Mouse (Mus musculus) CD4-positive, CD25-positive, alpha-beta regulatory T cell, adult 2 months (primary cell): ENCODE results near the gene I830077J02Rik.
A peak's percentile ranks its signal among the peaks of the same experiment; 100 is the strongest.
"Not testable (repeated sequence)": the region's sequence is repeated elsewhere in the genome, so short reads cannot be mapped to it uniquely, and the experiment has no call there.

Source experiments
- DNase-seq: peaks from one replicate; pipeline ENCODE4 v3.0.0-alpha.2; 2012; ENCODE audit warnings: low read depth, low spot score

Gene I830077J02Rik

DNA sequence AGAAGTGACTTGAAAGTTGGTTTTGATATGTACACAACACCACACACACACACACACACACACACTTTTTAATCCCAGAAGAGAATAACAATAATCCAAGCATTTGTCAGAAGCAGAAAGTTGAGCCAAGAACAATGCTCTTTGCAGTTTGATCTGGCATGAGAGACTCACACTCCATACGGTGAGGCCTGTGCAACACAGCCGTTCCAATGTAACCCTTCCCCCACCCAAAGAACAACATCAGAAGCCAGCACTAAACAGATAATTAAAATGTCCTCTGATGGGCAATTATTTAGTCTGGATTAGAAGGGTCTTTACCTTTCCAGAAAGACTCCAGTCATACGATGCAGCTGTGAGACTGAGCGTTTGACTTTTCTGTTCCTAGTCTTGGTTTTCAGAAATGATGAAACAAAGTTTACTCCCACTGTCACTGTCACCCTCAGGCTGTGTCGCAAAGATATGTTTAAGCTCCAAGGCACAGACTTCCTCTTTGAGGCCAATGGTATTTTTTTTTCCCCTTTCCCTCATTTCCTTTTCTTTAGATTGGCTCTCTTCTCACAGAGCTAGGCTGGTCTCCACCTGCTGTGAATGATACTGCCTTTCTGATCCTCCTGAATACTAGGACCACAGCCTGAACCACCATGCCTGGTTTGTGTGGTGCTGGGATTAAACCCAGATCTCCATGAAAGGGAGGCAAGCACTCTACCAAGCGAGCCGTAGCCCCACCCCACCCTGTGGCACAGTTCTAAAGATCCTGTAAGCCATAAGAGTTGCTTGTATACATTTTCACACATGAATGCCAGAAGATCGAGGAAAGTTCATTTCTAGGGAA, at the start of gene I830077J02Rik:
Gene I830077J02Rik, minus strand, starts transcription at position 425 of the 832 bp plus-strand sequence.
- no peak for DNase-seq

DNA sequence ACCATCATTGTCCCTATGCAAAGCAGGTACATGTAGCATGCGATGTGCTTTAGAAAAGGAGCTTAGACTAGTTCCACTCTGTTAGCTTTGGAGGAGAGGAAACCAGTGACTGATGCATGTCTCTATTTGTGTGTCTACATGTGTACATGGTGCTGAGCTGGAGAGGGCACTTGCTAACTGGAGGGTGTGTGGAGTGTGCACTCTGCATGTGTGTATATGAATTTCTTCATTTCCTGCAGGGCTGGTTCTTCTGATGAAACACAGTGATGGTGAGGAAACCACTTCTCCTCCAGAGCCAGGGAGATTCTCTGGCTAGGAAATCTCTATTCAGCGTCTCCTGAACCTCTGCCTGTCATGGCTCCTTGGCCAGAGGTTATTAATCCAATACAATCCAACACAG, 41.7 kb upstream of the I830077J02Rik start:
- no peak for DNase-seq

DNA sequence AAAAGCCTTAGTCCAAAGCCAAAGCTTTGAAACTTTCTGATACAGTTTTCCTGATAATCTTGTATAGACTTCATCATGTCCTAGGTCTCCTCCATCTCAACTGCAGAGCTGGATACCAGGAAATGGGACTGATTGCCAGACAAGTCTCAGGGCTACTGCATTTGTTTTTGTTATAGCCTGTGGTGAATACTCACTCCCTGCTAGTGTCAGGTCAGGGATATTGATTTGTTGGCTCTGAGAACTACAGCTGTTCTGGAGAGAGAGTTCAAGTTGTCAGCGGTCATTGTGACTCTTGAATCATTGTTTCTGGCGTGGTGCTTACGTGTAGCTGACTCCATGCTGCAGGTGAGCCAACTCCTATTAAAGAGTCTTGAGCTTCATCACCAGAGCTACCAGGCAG, 40.9 kb upstream of the I830077J02Rik start, which contains the start of gene Ovgp1:
Gene Ovgp1, plus strand, starts transcription at position 301 of the 400 bp plus-strand sequence.
- DNase-seq: no peak

DNA sequence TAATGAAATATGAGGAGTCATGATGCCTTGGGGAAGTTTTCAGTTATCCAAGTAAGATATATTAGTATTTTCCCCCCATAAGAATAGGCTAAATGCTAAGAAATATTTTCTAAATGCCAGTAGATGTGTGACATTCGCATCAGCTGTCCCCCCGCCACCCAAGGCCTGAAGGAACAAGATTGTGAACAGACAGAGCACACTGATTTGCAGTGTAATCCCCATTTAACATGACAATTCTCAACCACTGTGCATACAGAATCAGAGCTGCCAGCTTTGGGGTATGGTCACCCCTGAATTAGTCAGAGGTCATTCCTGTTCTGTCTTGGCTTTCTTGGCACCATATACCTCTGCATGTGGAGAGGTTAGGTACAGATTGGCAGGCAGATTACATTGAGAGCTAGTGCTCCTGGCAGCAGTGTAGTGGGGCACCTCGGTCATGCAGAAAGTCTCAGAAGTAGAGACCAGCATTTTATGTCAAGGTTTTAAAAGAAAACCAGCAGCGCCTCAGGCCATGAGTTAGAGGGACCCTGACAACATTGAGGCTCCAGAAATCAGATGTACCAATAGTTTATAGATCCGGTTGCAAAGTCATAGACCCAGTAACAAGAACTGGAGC, 39.5 kb upstream of the I830077J02Rik start:
- DNase-seq: no peak

DNA sequence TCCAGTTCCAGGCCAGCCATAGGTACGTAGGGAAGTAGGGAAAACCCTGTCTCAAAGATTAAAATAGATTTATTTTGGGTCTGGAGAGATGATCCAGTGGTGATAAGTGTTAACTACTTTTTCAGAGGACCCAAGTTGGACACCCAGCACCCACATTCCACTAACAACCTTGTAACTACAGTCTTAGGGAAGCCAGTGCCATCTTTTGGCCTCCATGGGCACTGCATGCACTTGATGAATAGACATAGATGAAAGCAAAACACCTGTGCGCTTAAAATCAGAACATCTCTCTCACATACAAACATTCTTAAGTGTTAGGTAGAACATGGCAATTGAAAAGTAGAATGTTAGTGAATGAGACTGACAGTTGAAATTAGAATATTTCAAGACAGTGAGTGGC, 28.2 kb upstream of the I830077J02Rik start:
- peak; percentile 47 for DNase-seq

DNA sequence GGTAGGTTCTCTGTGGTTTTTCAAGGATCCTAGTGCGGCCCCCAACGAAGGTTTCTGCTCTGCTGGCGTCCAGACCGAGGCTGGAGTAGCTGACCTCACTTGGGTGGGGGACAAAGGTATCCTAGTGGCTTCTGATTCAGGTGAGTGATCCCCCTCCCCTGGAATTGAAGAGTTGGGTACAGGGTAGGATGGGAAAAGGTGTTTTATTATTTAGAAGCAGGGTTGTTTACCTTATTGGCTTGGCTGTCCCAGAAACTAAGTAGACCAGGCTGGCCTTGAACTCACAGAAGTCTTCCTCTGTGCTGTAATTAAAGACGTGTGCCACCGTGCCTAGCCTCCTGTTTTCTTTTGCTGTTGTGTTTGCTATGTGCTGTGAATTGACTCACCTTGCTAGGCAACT, 27.5 kb upstream of the I830077J02Rik start, which contains the start of gene Atp5f1:
Gene Atp5f1, minus strand, starts transcription at position 101 of the 400 bp plus-strand sequence.
- DNase-seq: peak; percentile 9

DNA sequence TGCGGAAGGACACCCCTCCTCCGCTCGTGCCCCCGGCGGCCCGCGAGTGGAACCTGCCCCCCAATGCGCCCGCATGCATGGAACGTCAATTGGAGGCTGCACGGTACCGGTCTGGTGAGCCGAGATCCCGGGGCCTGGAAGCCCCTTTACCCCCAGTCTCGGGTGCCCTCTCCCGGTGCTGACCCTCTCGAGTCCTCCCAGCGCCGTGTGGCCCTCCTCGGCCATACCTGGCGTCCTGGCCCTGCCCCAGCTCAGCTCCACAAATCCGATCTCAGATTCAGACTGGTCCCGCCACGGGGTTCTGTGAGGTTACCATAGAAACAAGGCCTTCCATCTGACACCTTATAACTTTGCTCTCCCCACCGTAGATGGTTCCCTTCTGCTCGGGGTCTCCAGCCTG, 27.1 kb upstream of the I830077J02Rik start:
- DNase-seq: no peak

DNA sequence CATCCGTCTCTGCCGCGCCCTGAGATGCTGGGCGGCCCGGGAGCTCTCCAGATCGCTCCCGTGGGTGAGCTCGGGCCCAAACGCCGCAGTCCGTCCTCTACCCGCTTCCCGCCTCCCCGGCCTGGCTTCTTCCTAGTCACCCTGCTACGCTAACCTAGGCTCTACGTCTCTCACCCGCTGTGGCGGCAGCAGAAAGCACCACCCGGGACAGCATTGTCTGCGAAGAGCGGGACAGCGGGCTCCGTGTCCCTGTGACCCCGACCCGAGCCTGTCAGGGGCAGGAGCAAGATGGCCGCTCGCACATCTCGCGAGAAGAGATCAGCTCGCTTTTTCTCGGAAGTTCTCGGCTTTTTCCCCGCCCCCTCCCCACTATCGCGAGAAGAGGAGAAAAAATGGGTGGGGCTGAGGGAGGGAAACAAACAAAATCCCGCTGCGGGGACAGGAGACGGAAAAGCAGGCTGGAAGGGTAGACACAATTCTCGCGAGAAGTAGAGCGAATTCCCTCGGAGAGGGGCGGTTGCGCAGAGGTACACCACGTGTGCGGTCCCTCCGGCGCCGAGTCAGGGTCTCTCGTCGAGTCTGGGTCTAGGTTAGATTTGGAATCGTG, 26.6 kb upstream of the I830077J02Rik start, which contains the start of gene Wdr77:
Gene Wdr77, plus strand, starts transcription at position 396 of the 607 bp plus-strand sequence.
- DNase-seq: peak; percentile 98

DNA sequence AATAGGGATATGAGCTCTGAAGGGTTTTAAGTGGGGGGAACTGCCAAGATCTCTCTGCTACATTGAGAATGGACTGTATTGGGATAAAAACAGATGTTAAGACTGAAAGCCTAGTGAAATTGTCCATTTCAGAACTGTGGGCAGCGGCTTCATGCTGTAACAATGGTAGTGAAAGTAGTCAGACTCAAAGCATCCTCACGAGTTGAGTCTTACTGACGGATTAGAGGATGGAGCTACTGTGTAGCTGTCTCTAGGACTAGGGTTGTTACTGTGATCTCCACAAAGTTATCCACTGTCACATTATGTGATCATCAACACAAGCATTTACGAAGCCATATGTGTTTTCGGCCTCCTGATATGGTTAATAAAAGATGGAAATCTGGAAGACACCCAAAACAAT, 25.7 kb upstream of the I830077J02Rik start:
- peak; percentile 9 for DNase-seq

DNA sequence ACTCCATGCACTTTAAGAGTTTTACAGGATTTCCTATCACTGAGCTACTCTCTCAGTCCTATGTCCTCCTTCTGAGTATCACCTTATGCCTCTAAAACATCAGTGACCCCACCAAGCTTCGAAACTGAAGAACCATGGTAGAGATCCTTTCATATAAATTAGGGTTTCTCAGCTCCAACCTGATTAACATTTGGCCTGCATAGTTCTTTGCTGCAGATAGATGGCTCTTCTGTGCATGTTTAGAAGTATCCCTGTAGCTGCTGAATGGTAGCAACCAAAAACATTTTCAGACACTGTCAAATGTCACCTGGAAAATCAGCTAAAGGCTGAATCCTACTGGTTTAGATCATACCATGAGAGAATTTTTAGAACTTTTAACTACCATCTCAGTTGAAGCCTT, 24.8 kb upstream of the I830077J02Rik start:
- DNase-seq: peak; percentile 8

DNA sequence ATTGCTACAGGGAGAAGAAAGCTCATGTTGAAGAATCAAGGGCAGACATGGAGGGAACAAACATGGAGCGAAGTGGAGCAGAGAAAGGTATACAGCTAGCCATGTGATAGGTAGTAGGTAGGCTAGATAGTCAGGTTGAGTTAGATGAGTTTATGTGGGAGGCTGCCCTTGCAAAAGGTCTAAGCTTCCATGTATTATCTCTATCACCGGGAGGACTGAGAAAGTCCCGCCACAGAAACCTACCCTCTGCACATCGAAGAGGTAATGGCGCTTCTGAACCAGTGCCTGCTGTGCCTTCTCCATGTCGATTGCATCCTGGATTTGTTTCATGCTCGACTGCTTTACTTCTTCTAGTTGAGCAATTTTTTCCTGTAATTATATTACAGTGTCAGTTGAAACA, 18.9 kb upstream of the I830077J02Rik start:
- DNase-seq: no peak

DNA sequence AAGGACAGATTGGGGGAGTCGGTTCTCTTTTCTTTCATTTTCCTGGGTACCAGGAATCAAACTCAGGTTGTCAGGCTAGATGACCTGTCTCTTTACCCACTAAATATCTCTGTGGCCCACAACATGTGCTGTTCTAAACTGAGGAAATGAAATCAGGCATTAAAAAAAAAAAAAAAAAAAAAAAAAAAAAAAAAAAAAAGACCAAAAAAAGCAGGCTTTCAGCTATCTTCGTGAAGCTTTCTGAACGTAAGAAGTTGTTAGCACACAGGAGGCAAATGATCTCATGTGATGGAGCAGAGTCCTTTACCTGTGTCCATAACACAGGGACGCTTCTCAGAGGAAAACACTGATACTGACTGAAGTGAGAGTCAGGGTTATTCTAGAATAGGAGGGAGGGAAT, 3.6 kb upstream of the I830077J02Rik start:
- no peak for DNase-seq

DNA sequence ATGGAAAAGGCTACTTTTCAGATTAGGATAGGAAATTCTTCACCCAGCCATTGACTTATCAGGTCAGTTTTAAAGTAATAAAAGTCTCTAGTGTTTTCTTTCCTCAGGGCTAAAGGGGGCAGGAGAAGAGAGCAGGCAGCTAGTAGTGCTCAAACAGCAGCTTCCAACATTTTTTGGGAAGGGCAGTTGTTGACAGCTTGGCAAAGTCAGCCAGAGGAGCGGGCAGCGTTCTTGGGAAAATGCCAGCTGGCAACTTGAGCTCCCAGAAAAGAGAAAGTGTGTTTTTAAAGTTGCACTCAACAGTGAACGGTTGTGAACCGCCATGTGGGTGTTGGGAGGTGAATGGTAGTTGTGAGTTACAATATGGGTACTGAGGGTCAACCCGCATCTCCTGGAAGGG, 2.6 kb upstream of the I830077J02Rik start:
- DNase-seq: no peak

DNA sequence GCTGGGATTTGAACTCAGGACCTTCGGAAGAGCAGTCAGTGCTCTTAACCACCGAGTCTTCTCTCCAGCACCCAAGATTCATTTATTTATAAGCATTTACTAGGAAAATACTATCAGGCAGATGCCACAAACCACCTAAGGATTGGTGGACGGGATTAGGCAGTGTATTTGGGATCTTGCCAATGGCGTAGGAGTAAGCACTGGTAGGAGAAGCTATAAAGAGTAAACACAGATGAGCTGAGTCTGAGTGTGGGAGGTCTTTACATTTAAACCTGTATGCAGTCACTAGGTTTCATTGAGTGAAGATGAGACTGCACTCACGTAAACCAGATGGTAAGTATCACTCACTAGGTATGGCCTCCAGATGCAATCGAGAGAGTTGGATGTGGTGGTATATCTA, 1.5 kb upstream of the I830077J02Rik start:
- DNase-seq: no peak

DNA sequence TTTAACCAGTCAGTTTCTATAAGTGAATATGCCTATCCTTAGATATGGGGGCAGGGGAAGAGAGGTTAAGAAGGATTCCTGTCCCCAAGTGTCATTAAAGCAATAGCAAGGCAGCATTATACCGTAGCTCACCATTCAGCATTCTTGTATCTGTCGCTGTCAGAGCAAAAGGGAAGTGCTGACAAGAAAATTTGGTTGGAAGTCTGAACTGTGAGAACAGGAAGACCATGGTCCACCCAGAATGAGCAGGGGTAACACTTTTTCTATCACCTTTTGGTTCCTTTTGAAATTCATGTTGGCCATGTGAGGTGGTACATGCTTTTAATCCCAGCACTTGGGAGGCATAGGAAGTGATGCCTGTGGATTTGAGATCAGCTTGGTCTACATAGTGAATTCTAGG, 1.4 kb downstream of the I830077J02Rik start:
- DNase-seq: no peak

DNA sequence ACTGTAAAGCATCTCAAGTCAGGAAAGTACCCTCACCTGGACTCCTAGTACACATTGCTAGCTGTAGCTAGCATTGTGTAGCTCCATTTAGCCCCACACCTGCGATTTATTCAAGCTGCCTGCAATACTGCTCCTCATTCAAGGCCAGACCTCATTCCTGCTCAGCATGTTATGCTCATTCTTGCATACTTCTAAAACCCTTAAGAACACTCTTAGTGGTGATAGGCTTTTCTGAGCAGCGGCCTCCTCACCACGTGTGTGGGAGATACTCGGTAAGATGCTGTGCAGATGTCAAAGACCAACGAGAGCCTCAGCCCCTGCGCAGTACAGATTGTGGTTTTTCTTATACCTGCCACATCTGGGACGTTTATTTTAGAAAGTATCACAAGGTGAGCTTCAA, 2.6 kb downstream of the I830077J02Rik start:
- peak; percentile 8 for DNase-seq

DNA sequence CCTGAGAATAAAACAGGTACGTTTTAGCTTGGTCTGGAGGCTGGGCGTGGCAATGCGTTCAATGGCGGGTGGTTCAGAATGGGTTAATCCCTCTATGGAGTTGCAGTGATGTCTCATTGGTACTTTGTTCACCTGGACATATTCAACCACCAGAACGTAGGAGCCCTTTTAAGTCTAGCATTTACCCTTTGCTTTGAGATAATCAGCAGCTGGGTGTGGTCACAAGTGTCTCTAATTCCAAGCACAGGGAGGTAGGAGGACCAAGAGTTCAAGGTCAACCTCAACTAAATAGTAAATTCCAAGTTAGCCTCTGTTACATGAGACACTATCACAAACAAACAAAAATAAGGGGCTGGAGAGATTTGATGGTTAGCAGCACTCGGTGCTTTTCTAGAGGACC, 3.7 kb downstream of the I830077J02Rik start:
- no peak for DNase-seq

DNA sequence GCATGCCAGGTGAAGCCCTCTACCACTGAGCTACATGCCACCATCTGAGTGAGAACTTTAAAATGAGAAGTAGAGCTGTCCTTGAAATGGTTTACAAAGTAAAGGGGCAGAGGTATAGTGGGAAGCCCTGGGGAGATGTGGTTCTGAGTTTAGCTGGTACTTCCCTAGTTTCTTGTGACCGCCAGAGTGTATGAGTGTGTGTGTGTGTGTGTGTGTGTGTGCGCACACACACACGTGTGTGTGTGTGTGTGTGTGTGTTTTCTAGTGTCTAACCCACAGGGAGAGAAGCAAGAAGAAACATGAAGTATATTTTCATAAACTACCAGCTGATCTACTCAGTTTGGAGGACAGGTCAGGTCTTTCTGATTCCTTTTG, 4.3 kb downstream of the I830077J02Rik start:
- DNase-seq: no peak

DNA sequence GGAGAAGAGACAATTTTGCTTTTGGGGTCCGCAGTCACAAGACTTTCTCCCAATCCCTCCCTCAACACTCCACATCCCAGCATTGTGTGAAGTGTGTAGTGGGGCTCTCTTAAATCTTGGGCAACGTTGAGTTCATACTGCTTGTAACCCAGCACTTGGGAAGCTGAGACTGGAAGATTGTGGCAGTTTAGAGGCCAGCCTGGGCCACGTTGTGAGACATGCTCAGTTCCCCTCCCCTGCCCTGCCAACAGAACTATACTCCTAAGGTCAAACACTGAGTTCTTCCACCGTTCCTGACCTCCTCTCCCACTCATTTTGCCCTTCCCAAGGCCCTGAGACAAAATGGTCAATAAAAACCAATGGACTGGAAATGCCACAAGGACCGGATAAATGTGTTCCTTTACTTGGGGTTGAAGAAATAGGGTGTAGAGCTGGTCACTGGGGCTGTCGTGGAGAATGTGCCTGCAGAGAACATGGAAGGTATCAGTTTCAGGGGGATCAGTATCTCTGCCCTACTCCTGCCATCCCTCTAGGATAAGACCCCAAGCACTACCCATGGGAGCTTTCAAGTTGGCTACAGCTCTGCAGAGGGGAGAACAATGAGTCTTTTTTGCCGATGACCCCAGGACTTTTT, 4.8 kb downstream of the I830077J02Rik start:
- DNase-seq: no peak

DNA sequence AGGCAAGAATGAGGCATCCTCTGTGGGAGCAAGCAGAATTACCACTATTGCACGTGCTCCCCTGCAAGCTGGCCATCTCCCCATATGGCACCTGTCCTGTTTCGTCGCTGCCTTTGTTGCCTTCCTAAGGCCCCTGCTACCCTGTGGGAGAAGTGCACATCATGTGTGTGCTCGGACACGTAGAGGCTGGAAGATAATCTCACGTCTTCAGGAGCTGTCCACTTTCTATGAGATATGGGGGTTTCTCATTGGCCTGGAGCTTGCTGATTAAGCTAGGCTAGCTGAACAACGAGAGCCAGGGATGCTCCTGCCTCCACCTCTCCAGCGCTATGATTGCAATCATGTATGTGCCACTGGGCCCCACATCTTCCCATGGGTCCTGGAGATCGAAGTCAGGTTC, 7.8 kb downstream of the I830077J02Rik start:
- no peak for DNase-seq

DNA sequence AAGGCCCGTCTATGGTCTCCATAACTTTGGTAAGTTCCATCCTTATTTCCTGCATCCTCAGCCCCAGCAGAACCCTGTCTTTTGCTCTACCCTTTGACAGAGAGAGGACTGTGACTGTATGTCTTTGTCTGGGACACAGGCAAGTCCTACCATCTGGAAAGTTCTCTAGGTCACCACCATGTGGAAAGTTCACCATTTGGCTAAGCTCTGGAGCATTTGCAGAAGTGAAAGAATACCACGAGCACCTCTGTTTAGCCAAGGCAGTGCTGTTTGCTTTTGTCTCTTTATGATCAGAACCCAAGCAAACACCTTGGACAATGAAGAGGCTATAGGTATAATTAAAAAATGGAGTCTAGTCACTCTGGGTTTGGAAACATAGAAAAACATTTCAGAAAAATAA, 10.5 kb downstream of the I830077J02Rik start:
- no peak for DNase-seq

DNA sequence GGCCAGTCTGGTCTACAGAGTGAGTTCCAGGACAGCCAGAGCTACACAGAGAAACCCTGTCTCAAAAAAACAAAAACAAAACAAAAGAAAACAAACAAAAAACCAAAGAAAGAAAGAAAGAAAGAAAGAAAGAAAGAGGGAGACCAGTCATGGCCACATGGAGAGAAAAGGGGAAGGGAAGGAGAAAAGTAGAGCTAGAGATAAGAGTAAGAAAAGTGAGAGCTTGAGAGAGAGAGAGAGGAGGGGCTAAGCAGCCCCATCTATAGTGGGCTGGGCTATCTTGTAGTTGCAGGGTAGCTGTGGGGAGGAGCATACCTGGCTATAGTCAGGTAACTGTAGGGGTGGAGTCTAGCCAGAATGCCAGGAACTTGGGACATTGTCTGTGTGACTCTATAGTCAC, 11.7 kb downstream of the I830077J02Rik start:
- DNase-seq: not testable (repeated sequence)
